Mouse (Mus musculus): ENCODE results near the gene Ptprn2. TPM values are rescaled to one million over a fixed set of nuclear protein-coding genes. Genes with fewer than 3 reads are reported as not detected.

Gene Ptprn2
- total RNA-seq (2014; fragmentation: Nextera tagmentation) (not detected in 2 replicates), total RNA-seq (2017) (not detected in 2 replicates)

DNA sequence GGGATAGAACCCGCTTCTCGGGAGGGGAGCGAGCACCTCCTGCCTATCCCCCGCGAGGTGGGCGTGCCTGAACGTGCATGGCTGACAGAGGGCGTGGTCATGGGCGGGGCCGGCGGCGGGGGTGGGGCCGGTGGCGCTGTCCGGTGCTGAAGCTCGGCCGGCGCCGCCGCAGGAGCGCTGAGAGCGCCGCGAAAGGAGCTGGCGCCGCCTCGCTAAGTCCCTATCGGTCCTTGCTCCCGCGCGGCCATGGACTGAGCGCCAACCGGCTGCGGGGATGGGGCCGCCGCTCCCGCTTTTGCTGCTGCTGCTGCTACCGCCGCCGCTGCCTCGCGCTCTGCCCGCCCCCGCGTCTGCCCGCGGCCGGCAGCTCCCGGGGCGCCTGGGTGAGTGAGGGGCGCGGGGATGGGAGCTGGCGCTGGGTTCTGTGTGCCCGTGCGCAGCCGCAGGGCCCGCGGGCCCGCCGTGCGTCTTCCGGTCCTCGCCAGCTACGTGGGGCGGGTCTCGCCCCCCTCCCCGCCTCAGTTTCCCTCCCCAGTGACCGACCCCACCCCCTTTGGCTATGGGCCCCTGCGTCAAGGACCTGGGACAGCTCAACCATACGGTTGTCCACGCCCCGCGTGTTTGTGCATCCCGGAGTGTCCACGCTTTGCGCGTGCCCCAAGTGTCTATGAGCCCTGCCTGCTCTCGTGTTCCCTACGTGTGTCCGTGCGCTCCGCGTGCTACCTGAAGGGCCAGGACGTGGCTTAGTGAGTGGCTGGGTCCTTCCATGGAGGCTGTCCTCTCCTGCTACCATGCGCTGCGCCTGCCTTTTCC lies at the start of gene Ptprn2:
TSS of gene Ptprn2 (plus strand) at position 130 of the 813 bp plus-strand sequence.
- peak; percentile 91 for ATAC-seq (replicated peaks; ENCODE audit: low FRiP score, low TSS enrichment, poor library complexity, severe bottlenecking)

DNA sequence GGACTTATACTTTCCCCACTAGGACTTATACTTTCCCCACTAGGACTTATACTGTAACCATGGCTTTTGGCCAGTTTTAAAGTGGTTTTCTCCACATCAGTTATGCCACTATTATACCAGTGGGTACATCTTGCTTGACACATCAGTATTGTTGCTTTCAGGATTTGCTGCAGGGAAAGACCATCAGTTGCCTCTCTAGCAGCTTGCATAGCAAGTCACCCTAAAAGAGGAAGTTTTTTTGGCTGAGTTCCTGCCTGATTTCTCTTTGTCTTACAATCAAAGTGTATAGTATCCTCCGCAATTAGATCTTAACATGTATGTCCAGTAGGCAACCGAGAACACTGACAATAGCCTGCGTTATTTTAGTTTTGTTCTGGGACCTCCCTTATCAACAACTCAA lies 49.4 kb upstream of the Ptprn2 start:
- no peak for ATAC-seq (replicated peaks; ENCODE audit: low FRiP score, low TSS enrichment, poor library complexity, severe bottlenecking)

DNA sequence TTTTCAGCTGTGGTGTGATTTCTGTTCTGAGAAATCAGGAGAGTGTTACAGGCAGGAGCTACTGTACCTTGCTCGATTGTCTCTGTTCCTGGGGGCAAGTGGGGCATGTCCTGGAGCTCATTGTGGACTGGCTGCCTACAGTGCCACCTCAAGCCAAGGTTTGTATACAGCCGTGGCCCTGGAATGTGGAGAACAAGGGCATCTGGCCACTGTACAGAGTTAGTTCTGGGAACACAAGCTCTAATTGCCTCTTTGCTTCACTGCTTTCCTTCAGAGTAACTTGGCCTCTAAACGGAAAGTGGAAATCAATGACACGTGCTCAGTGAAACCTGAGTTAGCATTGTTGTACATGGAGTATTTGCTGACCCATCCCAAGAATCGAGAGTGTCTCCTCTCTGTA lies 46.9 kb upstream of the Ptprn2 start:
- no peak for ATAC-seq (replicated peaks; ENCODE audit: low FRiP score, low TSS enrichment, poor library complexity, severe bottlenecking)

DNA sequence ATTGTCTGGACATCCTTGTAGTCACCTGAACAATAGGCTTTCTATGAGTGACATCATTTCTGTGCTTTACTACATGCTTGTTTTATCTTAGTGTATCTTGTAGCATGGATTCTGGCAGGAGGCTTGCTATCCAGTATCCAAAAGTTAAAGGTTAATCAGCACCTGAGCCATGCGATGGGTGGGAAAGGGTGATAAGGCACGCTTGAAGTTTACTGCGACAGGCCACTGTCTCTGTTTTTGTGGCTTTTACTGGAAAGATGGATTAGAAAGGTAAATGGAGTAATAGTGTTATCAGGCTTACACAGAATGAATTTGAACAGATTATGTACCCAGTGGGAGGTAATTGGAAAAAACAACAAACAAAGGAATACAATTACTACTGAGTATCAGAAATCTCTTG lies 43.3 kb upstream of the Ptprn2 start:
- peak; percentile 72 for ATAC-seq (replicated peaks; ENCODE audit: low FRiP score, low TSS enrichment, poor library complexity, severe bottlenecking)

DNA sequence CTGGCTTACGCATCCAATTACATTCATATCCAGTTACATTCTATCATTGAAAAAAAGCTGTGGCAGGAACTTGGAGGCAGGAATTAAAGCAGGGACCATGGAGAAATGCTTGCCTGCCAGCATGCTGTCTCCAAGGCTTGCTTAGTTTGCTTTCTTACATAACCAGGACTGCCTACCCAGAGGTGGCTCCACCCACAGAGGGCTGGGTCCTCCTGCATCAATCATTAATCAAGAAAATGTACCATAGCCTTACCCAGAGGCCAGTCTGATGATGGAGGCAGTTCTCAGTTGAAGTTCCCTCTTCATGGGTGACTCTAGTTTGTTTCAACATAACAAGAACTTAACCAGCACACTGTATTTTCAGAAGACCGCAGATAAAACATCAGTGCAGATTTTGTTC lies 36.0 kb upstream of the Ptprn2 start:
- ATAC-seq (replicated peaks; ENCODE audit: low FRiP score, low TSS enrichment, poor library complexity, severe bottlenecking), result no peak

DNA sequence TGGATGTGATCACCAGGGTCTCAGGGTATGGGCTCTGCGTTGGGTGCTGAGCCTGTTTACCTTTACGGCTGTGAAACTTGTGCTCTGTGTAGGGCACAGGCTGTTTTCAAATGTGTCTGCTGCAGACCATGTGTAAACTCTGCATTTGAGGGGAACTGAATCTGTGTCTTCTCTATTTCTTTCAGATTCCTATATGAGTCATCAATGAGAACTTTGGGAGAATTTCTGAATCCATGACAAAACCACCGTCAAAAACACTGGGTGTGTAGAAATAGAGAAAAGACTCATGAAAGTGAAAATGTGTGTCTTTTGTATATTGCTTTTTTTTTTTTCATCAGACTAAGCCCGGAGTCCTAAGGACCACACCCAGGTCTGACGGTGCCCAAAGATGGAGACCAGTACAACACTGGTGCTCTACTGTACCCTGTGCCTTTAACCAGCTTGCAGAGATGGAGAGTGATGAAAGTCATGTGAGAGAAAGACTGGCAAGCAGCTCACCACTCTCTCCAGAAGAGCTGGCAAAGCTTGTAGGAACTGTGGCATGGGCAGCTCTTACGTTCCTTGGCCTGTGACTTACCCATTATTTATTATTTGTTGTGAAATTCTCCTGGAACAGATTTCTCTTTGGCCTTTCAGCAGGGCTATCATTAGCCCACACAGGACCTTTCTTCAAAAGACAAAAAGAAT lies 25.0 kb upstream of the Ptprn2 start:
- ATAC-seq (replicated peaks; ENCODE audit: low FRiP score, low TSS enrichment, poor library complexity, severe bottlenecking), result no peak

DNA sequence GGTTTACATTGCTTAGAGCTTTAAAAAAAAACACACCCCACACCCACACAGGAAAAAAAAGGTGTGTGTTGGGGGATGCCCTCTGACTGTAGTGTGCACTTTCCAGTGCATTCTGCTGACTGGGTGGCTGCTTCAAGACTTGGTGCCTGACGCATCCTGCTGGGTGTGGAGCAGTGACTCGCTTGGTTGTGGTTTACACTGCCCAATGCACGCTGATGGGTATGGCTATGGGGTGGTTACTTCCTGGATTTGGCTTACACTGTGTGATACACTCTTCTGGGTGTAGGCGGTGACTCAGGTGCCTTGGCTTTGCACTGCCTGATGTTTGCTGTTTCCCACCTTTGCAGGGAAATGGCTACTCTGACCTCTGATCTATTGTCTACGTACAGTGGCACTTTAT lies 18.5 kb upstream of the Ptprn2 start:
- peak; percentile 33; the same call in 1 of the 2 replicates for ATAC-seq (replicated peaks; ENCODE audit: low FRiP score, low TSS enrichment, poor library complexity, severe bottlenecking)

DNA sequence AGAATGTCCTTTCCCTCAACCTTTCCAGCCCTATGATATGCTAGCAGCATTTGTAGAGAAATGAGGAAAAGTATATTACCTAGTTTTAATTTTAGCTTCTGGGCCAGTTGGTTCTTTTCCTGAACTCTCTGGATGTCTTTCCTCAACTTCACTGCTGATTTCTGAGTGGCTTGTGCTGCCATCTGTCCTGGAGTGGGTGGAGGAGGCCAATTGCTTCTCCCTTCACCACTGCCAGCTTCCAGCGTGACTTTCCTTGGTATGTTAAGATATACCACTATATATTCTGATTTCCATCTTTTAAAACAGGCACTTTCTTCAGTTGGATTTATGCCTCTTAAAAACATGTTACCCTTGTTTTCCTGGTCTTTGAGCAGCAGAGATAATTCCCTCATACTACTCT lies 17.2 kb upstream of the Ptprn2 start:
- no peak for ATAC-seq (replicated peaks; ENCODE audit: low FRiP score, low TSS enrichment, poor library complexity, severe bottlenecking)

DNA sequence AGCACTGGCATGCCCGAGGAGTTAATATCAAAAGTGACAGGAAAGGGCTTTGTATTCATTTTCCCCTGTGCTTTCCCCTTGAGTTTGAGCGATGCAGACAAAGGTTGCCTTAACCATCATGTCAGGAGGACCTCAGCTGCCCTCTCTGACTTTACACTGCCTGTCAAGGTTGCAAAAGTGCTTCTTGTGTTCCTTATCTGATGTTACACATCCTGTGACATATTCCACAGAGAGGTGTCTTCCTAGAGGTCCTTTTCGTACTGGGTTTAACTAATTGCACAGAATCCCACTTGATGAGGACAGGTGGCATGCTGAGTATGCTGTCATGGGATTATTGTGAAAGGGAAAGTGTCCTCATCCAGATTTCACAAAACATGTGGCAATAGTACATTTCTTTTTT lies 16.4 kb upstream of the Ptprn2 start:
- ATAC-seq (replicated peaks; ENCODE audit: low FRiP score, low TSS enrichment, poor library complexity, severe bottlenecking), result no peak

DNA sequence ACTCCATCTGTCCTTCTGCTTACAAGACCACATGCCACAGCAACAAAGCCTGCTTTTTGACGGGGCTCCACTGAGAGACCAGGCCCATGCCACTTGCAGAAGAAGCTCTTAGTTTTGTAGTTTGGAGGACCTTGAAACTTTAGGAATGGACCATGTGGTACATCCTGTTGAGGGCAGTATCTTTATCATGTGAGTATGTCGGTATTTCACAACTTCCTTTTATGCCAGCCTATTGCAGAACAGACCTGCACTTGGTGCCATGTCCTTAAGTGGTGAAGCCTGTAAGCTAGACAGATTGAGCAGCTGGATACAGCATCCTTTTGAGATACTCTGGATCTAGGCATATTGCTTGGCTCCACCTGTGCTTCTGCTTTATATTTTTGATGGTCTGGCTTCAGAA lies 12.3 kb upstream of the Ptprn2 start:
- ATAC-seq (replicated peaks; ENCODE audit: low FRiP score, low TSS enrichment, poor library complexity, severe bottlenecking), result no peak

DNA sequence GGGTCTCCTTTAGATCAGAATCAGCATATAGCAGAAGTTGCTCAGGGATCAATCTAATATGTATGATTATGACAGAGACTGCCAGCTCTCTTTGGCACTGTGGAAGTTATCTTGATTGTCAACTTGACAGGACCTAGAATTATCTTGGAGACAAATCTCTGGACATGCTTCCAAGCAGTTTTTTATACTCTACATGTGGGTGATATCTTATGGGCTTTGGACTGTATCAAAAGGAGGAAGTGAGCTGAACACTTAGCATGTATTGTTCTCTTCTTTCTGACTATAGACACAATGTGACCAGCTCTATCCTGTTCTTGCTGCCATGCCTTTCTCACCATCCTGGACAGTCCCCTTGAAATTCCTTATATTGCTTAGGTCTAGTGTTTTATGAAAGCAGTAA lies 11.8 kb upstream of the Ptprn2 start:
- ATAC-seq (replicated peaks; ENCODE audit: low FRiP score, low TSS enrichment, poor library complexity, severe bottlenecking), result no peak

DNA sequence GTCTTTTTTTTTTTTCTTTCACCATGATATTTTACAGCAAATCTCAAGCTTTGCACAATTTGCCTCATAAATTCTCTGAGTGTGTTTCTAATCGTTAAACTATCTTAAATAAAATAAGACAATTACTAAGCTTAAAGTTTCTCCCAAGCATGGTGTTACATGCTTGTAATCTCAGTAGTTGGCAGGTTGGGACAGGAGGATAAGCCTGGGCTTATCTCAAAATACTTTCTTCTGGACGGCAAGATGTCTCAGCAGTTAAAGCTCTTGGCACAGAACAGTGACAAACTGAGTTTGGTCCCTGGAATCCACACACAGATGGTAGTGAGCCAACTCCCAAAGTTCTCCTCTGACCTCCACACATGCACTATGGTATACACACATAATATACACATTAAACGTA lies 10.8 kb upstream of the Ptprn2 start:
- ATAC-seq (replicated peaks; ENCODE audit: low FRiP score, low TSS enrichment, poor library complexity, severe bottlenecking), result 0 out of 2 replicates have a peak, but pooled peaks have one; percentile 41

DNA sequence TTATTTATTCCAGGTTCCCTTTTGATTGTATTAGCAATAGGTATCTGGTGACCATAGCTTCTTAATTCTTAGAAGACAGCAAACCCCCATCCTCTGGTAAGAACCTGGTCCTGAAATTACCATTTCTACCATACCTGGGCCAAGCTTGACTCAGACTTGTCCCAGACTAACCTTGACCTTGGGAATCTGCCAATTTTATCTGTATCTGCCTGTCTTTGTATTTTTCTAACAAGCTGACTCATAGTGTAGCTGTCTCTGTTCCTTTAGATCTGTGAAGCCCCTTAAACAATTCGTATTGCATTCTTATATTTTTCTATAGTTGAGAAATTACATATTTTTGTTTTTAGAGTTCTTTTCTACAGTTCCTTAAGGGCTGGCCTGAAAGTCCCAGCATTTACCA lies 6.7 kb upstream of the Ptprn2 start:
- no peak for ATAC-seq (replicated peaks; ENCODE audit: low FRiP score, low TSS enrichment, poor library complexity, severe bottlenecking)

DNA sequence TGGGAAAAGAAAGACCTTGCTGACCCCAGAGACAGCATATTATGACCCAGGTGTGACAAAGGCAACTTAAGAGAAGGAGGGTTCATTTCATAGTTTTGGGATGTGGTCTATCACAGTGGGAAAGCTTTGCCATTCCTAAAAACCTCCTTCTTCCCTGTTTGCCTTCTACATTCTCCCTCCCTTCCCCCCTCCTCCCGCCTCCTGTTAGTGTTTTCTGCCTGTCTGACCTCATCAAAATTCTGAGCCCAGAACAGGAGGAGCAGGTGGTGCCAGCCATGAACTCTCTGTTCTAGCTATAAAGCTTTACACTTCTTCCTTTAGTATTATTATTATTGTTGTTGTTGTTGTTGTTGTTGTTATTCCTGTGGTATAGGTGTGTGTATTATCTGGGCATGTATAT lies 3.6 kb upstream of the Ptprn2 start:
- no peak for ATAC-seq (replicated peaks; ENCODE audit: low FRiP score, low TSS enrichment, poor library complexity, severe bottlenecking)

DNA sequence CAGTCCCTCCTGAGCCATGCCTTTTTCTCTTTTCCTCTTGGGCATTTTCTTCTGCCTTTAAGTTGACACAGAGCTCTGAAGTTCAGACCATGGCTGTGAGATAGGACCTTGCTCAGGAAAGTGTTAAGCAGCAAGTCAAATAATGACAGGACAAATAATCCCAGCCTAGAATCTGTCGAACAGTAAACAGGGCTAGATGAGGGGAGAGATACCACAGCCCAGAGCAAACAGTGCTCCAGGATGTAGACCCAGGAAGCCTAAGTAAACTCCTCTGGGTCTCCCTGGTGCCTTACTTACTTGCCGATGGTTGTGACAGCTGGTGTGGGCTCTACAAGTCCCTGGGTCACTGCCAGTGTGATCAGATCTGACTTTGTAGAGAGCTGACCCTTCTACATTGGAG lies 1.9 kb upstream of the Ptprn2 start:
- ATAC-seq (replicated peaks; ENCODE audit: low FRiP score, low TSS enrichment, poor library complexity, severe bottlenecking), result no peak

DNA sequence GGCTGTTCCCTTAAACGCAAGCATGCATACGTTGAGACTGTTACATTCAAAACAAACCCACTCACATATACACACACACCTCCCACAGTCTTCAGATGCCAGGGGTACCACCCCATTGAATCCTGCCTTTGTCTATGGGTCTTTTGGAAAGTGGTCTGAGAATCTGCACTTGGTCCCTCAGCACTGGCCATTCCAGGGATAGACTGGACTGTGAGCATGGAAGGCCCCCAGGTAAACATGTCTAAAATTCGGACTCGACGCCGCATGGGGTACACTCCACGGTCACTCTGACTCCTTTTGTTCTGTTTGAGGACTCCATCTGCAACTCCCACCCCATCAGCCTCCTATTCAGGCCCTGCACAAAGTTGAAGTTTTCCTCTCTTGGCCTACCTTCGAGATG lies 529 bp upstream of the Ptprn2 start:
- ATAC-seq (replicated peaks; ENCODE audit: low FRiP score, low TSS enrichment, poor library complexity, severe bottlenecking), result no peak

DNA sequence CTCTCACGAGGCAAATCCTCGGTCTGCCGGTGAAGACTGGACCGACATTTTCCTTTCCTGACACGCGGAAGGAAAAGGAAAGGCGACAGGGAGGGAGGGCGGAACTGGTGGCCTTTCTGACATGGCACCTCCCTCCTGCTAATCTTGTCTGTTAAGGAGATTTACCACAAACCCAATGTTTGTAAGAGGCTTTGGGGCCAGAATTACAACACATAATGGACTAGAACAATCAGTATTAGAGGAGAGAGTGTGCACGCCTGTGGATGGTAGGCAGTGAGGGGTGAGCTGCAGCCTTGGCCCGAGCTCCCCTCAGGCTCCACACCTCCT lies 847 bp downstream of the Ptprn2 start:
- no peak for ATAC-seq (replicated peaks; ENCODE audit: low FRiP score, low TSS enrichment, poor library complexity, severe bottlenecking)

DNA sequence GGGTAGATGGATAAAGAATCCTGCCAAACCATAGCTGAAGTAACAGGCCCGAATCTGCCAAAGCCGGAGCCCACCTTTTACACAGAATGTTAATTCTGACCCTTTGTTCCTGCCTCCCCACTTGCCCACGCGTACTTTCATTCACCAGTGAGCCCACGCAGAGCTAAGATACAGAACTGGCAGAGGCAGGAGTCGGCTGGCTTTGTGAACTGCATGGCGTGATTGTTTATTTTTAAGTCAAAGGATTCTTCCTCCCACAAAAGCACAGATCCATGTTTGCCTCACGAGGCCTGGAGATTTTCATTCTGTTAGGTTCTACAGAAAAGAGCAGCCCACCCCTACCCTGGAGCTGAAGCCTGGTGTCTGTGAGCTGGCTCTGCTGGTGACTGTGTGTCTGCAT lies 3.3 kb downstream of the Ptprn2 start:
- no peak for ATAC-seq (replicated peaks; ENCODE audit: low FRiP score, low TSS enrichment, poor library complexity, severe bottlenecking)

DNA sequence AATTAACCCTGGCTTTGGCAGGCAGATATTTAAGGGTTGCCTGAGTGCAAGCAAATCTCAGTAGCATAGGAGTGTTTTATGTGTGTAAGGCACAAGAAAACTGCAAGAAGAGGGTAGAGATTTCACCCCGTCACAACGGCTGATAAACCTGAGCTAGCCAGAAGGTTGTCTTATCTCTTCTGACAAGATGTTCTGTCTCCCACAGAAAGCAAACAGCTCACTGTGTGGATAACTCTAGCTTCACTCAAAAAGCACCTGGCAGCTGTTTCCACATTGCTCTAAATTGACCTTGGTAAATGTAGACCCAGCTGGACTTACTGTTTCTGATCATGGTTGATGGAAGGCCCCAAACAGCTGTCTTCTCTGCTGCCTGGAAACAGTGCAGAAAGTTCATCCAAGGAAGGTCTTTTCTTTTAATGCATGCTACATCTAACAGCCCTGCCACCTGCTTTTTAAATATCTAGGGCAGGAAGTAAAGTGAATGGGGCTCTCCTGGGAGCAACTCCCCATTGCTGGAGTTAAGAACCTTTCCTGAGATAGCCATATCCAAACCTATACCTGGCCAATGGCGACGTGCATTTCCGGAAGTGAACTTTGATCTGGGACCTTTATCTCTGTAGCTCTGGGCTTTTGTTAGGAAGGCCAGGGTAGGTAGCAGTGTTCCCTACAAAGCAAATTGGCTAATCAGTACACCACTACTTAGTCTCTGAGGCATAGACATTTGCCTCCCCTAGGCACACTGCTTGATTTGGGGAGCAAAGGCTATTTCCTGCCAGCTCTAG lies 5.2 kb downstream of the Ptprn2 start:
- peak; percentile 39 for ATAC-seq (replicated peaks; ENCODE audit: low FRiP score, low TSS enrichment, poor library complexity, severe bottlenecking)

DNA sequence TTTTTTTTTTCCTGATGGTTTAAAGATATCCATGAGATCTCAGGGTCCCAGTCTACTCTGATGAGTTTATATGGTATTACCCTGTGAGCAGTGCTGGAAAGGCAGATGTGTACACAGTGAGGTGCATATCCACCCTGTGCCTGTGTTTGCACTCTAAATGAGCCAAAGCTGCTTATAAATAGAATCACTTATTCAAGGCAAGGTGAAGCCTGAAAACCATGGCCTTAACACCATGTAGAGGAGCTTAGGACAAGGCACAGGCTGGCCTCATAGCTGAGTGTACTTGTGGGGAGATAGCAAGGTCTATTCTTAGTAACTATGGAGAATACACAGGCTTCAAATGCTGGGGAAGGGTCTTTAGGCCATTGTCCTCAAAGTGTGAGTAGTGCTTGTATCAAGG lies 13.1 kb downstream of the Ptprn2 start:
- no peak for ATAC-seq (replicated peaks; ENCODE audit: low FRiP score, low TSS enrichment, poor library complexity, severe bottlenecking)
